Mouse (Mus musculus) telencephalon, adult 2 months (tissue): ENCODE results near the gene Tmod4.
"Not testable (repeated sequence)": the region's sequence is repeated elsewhere in the genome, so short reads cannot be mapped to it uniquely, and the experiment has no call there.

ENCODE experiments used
- DNase-seq: peaks from one replicate; pipeline ENCODE4 v3.0.0-alpha.2; 2011; ENCODE audit warnings: low read depth, low spot score

Gene Tmod4

GRCm38 (mm10) chr3:95124246-95124645 lies at the start of gene Tmod4:
TSS of gene Tmod4 (plus strand) at chr3:95124476.
- DNase-seq, result no peak

GRCm38 (mm10) chr3:95088071-95088470 lies 36.2 kb upstream of the Tmod4 start:
- peak; percentile 60 for DNase-seq

- DNase-seq, result no peak
Observed at GRCm38 (mm10) chr3:95100854-95101253, 23.4 kb upstream of the Tmod4 start.

- peak; percentile 76 for DNase-seq
Observed at GRCm38 (mm10) chr3:95105121-95105520, 19.2 kb upstream of the Tmod4 start.

- peak; percentile 42 for DNase-seq
Observed at GRCm38 (mm10) chr3:95105586-95106337, 18.5 kb upstream of the Tmod4 start.

- peak; percentile 100 for DNase-seq
Observed at GRCm38 (mm10) chr3:95106338-95107117, 17.7 kb upstream of the Tmod4 start, which contains the start of gene Pip5k1a. TSS of gene Pip5k1a (minus strand) at chr3:95106930.

- DNase-seq, result not testable (repeated sequence)
Observed at GRCm38 (mm10) chr3:95107308-95107707, 17.0 kb upstream of the Tmod4 start.

GRCm38 (mm10) chr3:95107898-95108297 lies 16.4 kb upstream of the Tmod4 start:
- no peak for DNase-seq

- peak; percentile 93 for DNase-seq
Observed at GRCm38 (mm10) chr3:95110911-95111726, 13.2 kb upstream of the Tmod4 start, which contains the start of gene Vps72. TSS of gene Vps72 (plus strand) at chr3:95111022.

- DNase-seq, result no peak
Observed at GRCm38 (mm10) chr3:95112760-95113159, 11.5 kb upstream of the Tmod4 start.

GRCm38 (mm10) chr3:95117751-95118150 lies 6.5 kb upstream of the Tmod4 start:
- no peak for DNase-seq

GRCm38 (mm10) chr3:95121580-95121979 lies 2.7 kb upstream of the Tmod4 start:
- DNase-seq, result no peak

- no peak for DNase-seq
Observed at GRCm38 (mm10) chr3:95124972-95125371, 696 bp downstream of the Tmod4 start.

GRCm38 (mm10) chr3:95129226-95129651 lies 5.0 kb downstream of the Tmod4 start:
- DNase-seq, result no peak

GRCm38 (mm10) chr3:95130081-95130480 lies 5.8 kb downstream of the Tmod4 start:
- DNase-seq, result no peak

- DNase-seq, result not testable (repeated sequence)
Observed at GRCm38 (mm10) chr3:95132389-95132788, 8.1 kb downstream of the Tmod4 start.

GRCm38 (mm10) chr3:95133176-95133575 lies 8.9 kb downstream of the Tmod4 start:
- no peak for DNase-seq

GRCm38 (mm10) chr3:95133680-95134101 lies 9.4 kb downstream of the Tmod4 start, which contains the start of the genes Scnm1 and Lysmd1:
TSS of gene Scnm1 (minus strand) at chr3:95134011.
TSS of gene Lysmd1 (plus strand) at chr3:95134088.
- DNase-seq, result peak; percentile 99

GRCm38 (mm10) chr3:95134133-95134532 lies 9.9 kb downstream of the Tmod4 start:
- DNase-seq, result not testable (repeated sequence)

GRCm38 (mm10) chr3:95135023-95135422 lies 10.7 kb downstream of the Tmod4 start:
- DNase-seq, result no peak

GRCm38 (mm10) chr3:95135433-95136052 lies 11.3 kb downstream of the Tmod4 start:
- no peak for DNase-seq
